Mouse (Mus musculus): ENCODE measurements around the gene Gipc2.
A peak's percentile ranks its signal among the peaks of the same experiment; 100 is the strongest.

Gene Gipc2

GRCm38 (mm10) chr3:152092385-152093057, 73.5 kb downstream of the Gipc2 start:
- DNase-seq (ENCODE audit: inconsistent age in 2 of 2, low spot score in 1 of 2): no peak

- DNase-seq (ENCODE audit: inconsistent age in 2 of 2, low spot score in 1 of 2): peak; percentile 36 to 80
Observed at GRCm38 (mm10) chr3:152089178-152089577, 76.9 kb downstream of the Gipc2 start.

GRCm38 (mm10) chr3:152081381-152081780, 84.6 kb downstream of the Gipc2 start:
- no peak for DNase-seq (ENCODE audit: inconsistent age in 2 of 2, low spot score in 1 of 2)

DNA sequence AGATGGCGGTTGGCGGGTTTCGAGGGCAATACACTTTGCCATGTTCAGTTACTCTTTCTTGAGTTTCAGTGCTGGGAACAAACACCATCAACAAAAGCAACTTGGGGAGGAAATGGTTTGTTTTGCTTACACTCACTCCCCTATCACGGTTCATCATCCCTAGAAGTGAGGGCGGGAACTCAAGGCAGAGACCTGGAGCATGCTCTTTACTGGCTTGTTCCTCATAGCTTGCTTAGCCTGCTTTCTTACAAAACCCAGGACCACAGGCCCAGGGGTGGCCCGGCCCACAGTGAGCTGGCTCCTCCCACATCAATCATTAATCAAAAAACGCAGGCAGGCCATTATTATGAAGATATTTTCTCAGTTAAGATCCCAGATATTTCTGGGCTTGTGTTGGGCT, 89.9 kb downstream of the Gipc2 start:
- DNase-seq (ENCODE audit: inconsistent age in 2 of 2, low spot score in 1 of 2): no peak

DNA sequence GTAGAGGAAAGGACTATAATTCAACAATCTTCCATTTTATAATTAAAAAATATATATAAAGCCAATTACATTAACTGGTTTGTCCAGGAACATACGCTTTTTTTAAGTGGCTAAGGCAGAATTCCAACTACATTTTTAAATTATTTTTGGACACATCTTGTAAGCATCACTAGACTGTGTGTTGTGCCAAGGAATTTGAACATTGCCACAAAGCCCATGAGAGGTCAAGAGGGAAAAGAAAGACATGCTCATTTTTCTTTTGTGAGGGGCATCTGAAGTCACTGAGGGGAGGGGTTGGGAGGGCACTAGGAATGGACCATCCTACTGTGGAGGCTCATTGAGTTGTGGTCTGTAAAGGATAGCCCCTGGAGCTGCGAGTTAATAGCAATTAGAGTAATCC, 97.0 kb downstream of the Gipc2 start:
- DNase-seq (ENCODE audit: inconsistent age in 2 of 2, low spot score in 1 of 2): no peak

DNA sequence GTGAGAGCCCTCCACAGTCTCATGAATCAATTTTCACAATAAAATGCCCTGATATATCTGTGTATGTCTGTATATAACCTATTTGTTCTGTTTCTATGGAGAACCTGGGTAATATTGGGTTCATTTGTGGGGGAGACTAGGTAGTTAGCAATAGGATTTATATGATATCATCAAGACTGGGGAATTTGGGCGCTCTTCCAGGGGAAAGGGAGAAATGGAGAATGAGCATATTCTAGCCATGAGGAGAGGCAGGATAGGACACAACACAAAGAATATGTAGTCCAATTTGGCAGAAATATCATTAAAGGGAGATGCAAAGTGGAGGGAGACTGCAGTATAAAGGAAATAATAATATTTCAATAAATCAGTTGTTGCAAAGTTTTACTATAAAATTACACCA, 97.7 kb downstream of the Gipc2 start:
- no peak for DNase-seq (ENCODE audit: inconsistent age in 2 of 2, low spot score in 1 of 2)

- DNase-seq (ENCODE audit: inconsistent age in 2 of 2, low spot score in 1 of 2): peak; percentile 27 to 63
Observed at GRCm38 (mm10) chr3:152066696-152067095, 99.3 kb downstream of the Gipc2 start.

DNA sequence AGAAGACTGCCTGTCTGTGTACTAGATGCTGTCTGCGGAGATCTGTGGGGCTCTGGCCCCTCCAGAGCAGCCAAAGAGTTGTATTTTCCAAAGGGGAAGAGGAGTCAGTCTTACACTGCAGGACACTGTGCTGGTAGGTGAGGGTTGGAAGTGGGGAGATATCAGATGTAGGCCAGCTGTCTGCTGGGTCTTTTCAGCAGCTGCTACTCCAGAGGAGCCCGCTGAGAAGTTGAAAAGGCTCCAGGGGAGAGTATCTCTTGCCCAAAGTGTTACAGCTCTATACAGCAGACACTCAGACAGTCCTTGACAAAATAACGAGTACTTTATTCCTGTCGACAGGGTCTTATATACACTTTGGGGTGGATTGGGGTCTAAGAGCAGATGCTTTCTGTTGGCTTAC, 100.2 kb downstream of the Gipc2 start:
- no peak for DNase-seq (ENCODE audit: inconsistent age in 2 of 2, low spot score in 1 of 2)

- no peak for DNase-seq (ENCODE audit: inconsistent age in 2 of 2, low spot score in 1 of 2)
Observed at GRCm38 (mm10) chr3:152064166-152064565, 101.9 kb downstream of the Gipc2 start.

- DNase-seq (ENCODE audit: inconsistent age in 2 of 2, low spot score in 1 of 2): no peak
Observed at GRCm38 (mm10) chr3:152062806-152063205, 103.2 kb downstream of the Gipc2 start.

DNA sequence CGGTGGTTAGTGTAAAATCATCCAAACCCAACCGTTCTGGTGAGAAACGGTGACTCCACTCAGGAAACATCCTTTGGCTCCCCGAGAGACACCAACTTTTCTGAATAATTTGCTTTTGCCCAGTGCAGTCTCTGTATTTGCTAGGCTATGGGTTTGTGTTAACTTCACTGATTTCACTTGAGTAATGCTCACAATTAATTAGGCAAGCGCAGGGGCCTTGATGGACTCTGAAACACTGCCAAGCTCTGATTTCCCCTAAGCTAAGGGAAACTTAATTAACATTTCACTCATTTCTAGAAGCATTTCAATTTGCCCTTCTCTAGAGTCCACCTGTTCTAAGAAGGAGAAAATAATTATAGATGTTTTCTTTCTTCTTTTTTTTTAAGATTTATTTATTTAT, 104.9 kb downstream of the Gipc2 start:
- peak in 1 of 2 experiments; percentile 17 for DNase-seq (ENCODE audit: inconsistent age in 2 of 2, low spot score in 1 of 2)

DNA sequence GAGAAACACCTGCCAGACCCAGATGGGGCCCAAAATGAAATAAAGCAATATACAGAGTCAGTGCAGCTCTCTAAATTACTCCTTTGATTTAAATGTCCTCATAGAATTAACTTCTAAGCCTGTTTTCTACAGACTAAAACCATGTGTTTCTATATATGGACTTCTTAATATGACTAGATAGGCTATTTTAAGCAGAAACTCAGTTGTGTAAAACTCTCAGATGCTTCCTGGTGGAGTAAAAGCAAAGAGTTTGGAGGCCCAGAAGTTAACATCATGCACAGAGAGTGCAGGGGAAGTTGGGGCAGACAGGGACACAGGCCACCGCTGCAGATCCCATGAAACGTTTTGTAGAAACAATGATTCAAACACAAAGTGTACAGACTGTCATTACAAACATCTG, 107.8 kb downstream of the Gipc2 start:
- no peak for DNase-seq (ENCODE audit: inconsistent age in 2 of 2, low spot score in 1 of 2)

DNA sequence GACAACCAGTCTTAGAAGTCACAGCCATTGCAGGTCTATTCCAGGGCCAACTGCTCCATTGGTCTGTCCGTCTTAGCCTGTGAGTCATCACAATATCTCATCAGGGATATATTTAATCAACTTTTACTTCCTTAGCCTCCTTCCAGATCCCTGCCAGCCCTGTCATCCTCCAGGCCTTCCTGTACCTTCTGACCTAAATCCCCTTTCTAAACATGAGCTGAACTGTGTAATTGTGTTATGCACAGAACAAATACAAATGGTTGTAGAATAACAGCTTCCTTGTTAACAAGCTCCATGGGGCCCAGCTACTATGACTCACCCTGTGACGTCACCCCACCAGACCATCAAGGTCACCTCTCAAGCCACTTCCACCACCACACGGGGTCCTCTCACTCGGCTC, 111.8 kb downstream of the Gipc2 start:
- peak; percentile 36 to 66 for DNase-seq (ENCODE audit: inconsistent age in 2 of 2, low spot score in 1 of 2)

DNA sequence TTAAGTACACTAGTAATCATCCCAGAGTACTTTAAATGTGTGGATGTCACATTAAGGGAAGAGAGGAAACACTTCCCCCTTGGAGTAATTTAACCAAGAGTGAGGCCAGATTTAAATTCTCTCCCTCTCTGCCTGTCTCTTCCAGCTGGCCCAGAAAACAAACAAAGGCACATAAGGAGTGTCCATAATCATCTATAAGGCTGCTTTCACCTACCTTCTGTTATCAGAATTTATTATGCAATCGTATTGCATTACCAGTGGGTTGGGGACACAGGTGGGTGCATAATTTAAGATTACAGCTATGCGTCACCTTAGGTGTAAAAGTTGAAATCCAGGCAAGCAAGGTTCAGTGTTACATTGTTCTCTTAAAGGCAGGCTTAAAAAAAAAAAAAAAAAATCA, 114.1 kb downstream of the Gipc2 start:
- DNase-seq (ENCODE audit: inconsistent age in 2 of 2, low spot score in 1 of 2): no peak

GRCm38 (mm10) chr3:152047914-152048313, 118.1 kb downstream of the Gipc2 start:
- peak; percentile 31 to 57 for DNase-seq (ENCODE audit: inconsistent age in 2 of 2, low spot score in 1 of 2)

DNA sequence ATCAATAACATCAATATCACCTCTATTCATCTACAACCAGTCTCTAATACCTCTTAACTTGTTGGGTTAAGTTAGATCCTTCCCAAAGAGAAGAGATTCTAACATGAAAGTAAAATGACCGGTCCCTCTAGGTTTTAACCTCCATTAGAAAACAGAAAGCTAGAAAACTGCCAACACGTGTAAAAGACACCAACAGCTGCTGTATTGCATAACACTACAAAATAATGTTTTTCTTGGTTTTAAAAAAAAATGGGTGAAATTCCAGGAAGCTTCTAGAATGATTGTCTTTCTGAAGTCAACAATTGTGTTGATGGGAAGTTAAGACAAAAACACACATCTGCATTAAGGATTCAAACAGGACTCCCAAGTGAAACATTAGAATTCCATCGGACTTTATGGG, 119.1 kb downstream of the Gipc2 start:
- no peak for DNase-seq (ENCODE audit: inconsistent age in 2 of 2, low spot score in 1 of 2)

All from adrenal gland, adult (tissue).